Mouse (Mus musculus) midbrain, postnatal 0 days (tissue): ENCODE data around the gene Rasgef1b. TPM values are rescaled to one million over a fixed set of nuclear protein-coding genes. Genes with fewer than 3 reads are reported as not detected.
A peak's percentile ranks its signal among the peaks of the same experiment; 100 is the strongest.

ENCODE experiments used
- ATAC-seq: fragments of 200-750 bp; cut with Nextera tagmentation; 2 replicates; pipeline ENCODE4 v1.8.0; 2017; ENCODE audit warnings: moderate number of reproducible peaks, mild to moderate bottlenecking, moderate TSS enrichment, moderate library complexity; ENCODE audit not compliant: low FRiP score
- DNase-seq: peaks from one replicate; pipeline ENCODE4 v3.0.0-alpha.2; 2015; ENCODE audit warnings: low spot score
- H3K27ac ChIP-seq: fragments of 300-500 bp; sonication (generic); 2 replicates; pipeline ENCODE4 v1.5.1; 2014; ENCODE audit warnings: low read depth, mild to moderate bottlenecking, low read length, mixed read lengths
- H3K27me3 ChIP-seq: fragments of 300-500 bp; sonication (generic); 2 replicates; pipeline ENCODE4 v1.6.1; 2014; ENCODE audit warnings: low read length, control low read depth, mixed read lengths; ENCODE audit not compliant: insufficient read depth
- H3K36me3 ChIP-seq: fragments of 300-500 bp; sonication (generic); 2 replicates; pipeline ENCODE4 v1.6.1; 2014; ENCODE audit warnings: low read length, control low read depth, mixed read lengths; ENCODE audit not compliant: insufficient read depth
- H3K4me1 ChIP-seq: fragments of 300-500 bp; sonication (generic); 2 replicates; pipeline ENCODE4 v1.6.1; 2014; ENCODE audit warnings: mild to moderate bottlenecking, control low read depth, antibody characterized with exemption, low read length, mixed read lengths; ENCODE audit not compliant: insufficient read depth
- H3K4me2 ChIP-seq: fragments of 300-500 bp; sonication (generic); 2 replicates; pipeline ENCODE4 v1.6.1; 2014; ENCODE audit warnings: low read depth, mild to moderate bottlenecking, low read length, mixed read lengths; ENCODE audit not compliant: poor library complexity, severe bottlenecking
- H3K4me3 ChIP-seq: fragments of 300-500 bp; sonication (generic); 2 replicates; pipeline ENCODE4 v1.5.1; 2014; ENCODE audit warnings: low read depth, mild to moderate bottlenecking, low read length, moderate library complexity
- H3K9ac ChIP-seq: fragments of 300-500 bp; sonication (generic); replicated peaks from 2 replicates; pipeline ENCODE4 v1.6.1; 2014; ENCODE audit warnings: mild to moderate bottlenecking, low read length, moderate library complexity, mixed read lengths; ENCODE audit not compliant: poor library complexity, severe bottlenecking
- H3K9me3 ChIP-seq: fragments of 300-500 bp; sonication (generic); 2 replicates; pipeline ENCODE4 v1.6.1; 2016; ENCODE audit warnings: low read length, control low read depth
- CTCF ChIP-seq: IDR thresholded peaks from 2 replicates; pipeline ENCODE4 v1.5.1; 2016; ENCODE audit warnings: antibody characterized with exemption, mild to moderate bottlenecking
- WGBS: fragments of 180-500 bp; shearing (Covaris S2); extraction: QIAGEN DNeasy Blood & Tissue Kit; methylation state at CpG from one replicate; pipeline ENCODE4 v1.1.7; 2014; 5-methylcytosine and 5-hydroxymethylcytosine counted together
- polyA plus RNA-seq: library from polyadenylated mRNA; unstranded; fragments of >200 nt; fragmentation: Nextera tagmentation; extraction: Ambion mirVana; gene quantifications from 2 replicates; pipeline ENCODE4 v1.2.1, GENCODE M21; 2015
- total RNA-seq: library from RNA; depleted of rRNA; stranded (reverse); fragments of >200 nt; gene quantifications from 2 replicates; pipeline ENCODE4 v1.2.3, GENCODE M21; 2014

The Rasgef1b gene
- total and polyA plus RNA-seq, 2 experiments from 2014 or later: 36.0 to 44.6 TPM

- WGBS: 78% methylated on average over 11 of the region's 11 CpGs
- no peak for DNase-seq
- Histone ChIP-seq H3K9ac (no peak overlapping the region), H3K4me2 (no peak overlapping the region), H3K4me1 (peaks cover 6% of the 10 kb centered on the region; the same call in 1 of the 2 replicates), H3K36me3 (no peaks in the 10 kb centered on the region), H3K4me3 (no peak overlapping the region), H3K27me3 (no peaks in the 10 kb centered on the region), H3K9me3 (no peaks in the 10 kb centered on the region), H3K27ac (no peak overlapping the region)
- no peak for TF ChIP-seq CTCF
- no peak for ATAC-seq
Observed at GRCm38 (mm10) chr5:99632649-99633310, 96.1 kb downstream of the Rasgef1b start.

DNA sequence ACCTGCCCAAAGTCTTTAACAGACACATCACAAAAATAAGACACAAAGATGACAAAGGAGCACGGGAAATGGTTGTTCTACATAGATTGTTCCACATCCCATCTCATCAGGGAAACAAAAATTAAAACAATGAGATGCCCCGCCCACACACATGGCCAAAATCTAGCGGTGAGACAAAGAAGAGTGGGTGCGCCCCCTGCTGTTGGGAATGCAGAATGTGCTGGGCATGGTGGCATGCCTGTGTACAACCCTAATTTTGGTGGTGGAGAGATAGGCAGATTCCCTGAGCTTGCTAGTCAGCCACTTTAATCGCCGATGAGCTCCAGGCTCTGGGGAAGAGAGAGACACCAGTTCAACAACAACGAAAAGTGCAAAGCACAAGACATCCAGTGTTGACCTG, 98.8 kb downstream of the Rasgef1b start:
- no peaks in the 10 kb centered on the region for H3K9me3 ChIP-seq
- 75% methylated on average over 7 of the region's 7 CpGs for WGBS

GRCm38 (mm10) chr5:99625603-99626002, 103.3 kb downstream of the Rasgef1b start:
- Histone ChIP-seq H3K27me3 (no peaks in the 10 kb centered on the region), H3K36me3 (no peaks in the 10 kb centered on the region), H3K4me1 (peaks cover 4% of the 10 kb centered on the region; the same call in 1 of the 2 replicates), H3K27ac (no peak overlapping the region), H3K9me3 (no peaks in the 10 kb centered on the region), H3K4me2 (no peak overlapping the region), H3K9ac (no peak overlapping the region), H3K4me3 (no peak overlapping the region)
- 57% methylated on average over 3 of the region's 3 CpGs for WGBS
- TF ChIP-seq CTCF: no peak
- no peak for DNase-seq
- no peak for ATAC-seq

More for the DNA sequence above, 98.8 kb downstream of the Rasgef1b start:
- ATAC-seq: no peak
- no peak overlapping the region for H3K4me2 ChIP-seq
- H3K27ac ChIP-seq: no peak overlapping the region
- H3K36me3 ChIP-seq: no peaks in the 10 kb centered on the region
- H3K4me3 ChIP-seq: no peak overlapping the region
- no peak overlapping the region for H3K9ac ChIP-seq
- no peak for DNase-seq
- H3K4me1 ChIP-seq: peaks cover 4% of the 10 kb centered on the region; the same call in 1 of the 2 replicates
- no peaks in the 10 kb centered on the region for H3K27me3 ChIP-seq
- peak; percentile 64 for TF ChIP-seq CTCF

DNA sequence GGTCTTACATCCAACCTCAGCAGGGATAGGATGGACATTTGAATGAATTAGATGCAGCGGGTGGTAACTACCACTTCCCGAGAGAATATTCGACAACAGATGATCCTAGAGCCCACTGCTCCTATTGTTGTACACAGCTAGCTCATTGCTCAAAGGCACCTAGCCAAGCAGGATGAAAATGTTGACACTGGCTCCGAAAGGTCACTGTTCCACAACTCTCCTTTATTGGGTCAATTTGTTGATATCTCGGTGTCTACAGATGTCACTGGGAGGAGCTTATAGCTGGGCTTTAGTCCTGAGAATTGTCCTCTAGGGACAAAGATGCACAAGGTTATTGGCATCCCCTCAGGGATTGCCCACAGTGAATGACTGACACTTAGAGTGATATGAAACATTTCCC, 108.1 kb downstream of the Rasgef1b start:
- H3K9me3 ChIP-seq: no peaks in the 10 kb centered on the region
- no peak overlapping the region for H3K9ac ChIP-seq
- H3K27me3 ChIP-seq: no peaks in the 10 kb centered on the region
- H3K36me3 ChIP-seq: no peaks in the 10 kb centered on the region
- 89% methylated on average over 5 of the region's 5 CpGs for WGBS
- no peak for ATAC-seq
- no peak overlapping the region for H3K4me2 ChIP-seq
- H3K27ac ChIP-seq: no peak overlapping the region
- H3K4me1 ChIP-seq: no peaks in the 10 kb centered on the region
- TF ChIP-seq CTCF: no peak
- no peak for DNase-seq
- H3K4me3 ChIP-seq: no peak overlapping the region

DNA sequence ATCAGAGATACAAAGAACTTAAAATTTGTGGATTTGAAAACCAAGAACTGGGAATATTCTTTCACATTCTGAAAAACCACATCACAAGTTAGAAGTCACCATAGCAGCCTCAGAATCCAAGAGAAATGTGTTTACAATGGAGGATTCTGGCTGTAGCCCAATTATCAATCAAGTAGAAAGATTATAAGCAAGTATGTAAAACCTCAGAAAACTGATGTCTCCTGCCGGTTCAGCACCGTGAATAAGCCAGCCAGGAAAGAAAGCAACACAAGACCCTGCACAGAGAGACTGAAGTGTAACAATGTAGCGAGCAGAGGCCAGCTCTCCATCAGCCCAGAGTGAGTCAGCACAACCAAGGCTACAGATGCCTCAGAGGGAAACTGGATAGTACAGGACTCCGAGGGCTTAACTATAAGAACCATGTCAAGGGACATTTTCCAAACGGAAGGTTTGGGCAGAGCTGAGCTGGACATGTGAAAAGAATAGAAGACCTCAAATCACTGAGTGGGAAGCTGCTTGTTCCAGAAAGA, 111.5 kb downstream of the Rasgef1b start:
- ATAC-seq (no peak), DNase-seq (no peak)
- Histone ChIP-seq H3K9me3 (no peaks in the 10 kb centered on the region), H3K27ac (no peak overlapping the region), H3K27me3 (no peaks in the 10 kb centered on the region), H3K4me3 (no peak overlapping the region), H3K4me2 (no peak overlapping the region), H3K36me3 (no peaks in the 10 kb centered on the region), H3K4me1 (peaks cover 13% of the 10 kb centered on the region; the same call in 1 of the 2 replicates), H3K9ac (no peak overlapping the region)
- no peak for TF ChIP-seq CTCF
- WGBS: 32% methylated on average over 5 of the region's 5 CpGs
